Mouse (Mus musculus) ES-E14 (cell line): ENCODE data around the gene Marc1. TPM values are rescaled to one million over a fixed set of nuclear protein-coding genes. Genes with fewer than 3 reads are reported as not detected.

Experiments used
- DNase-seq: peaks from one replicate; pipeline ENCODE4 v3.0.0-alpha.2; 2013; ENCODE audit warnings: low read depth, low spot score
- H3K27ac ChIP-seq: 2 replicates; pipeline ENCODE4 v1.5.1; 2012; ENCODE audit warnings: low read depth, mild to moderate bottlenecking, low read length, moderate library complexity, mixed read lengths; ENCODE audit not compliant: poor library complexity, insufficient read depth, severe bottlenecking
- H3K36me3 ChIP-seq: 2 replicates; pipeline ENCODE4 v1.6.1; 2012; ENCODE audit warnings: mild to moderate bottlenecking, low read length, moderate library complexity, mixed read lengths; ENCODE audit not compliant: control insufficient read depth, poor library complexity, insufficient read depth, severe bottlenecking
- H3K4me1 ChIP-seq, 2 experiments: fragments of 150-350 bp in 1 of 2; sonication (generic) in 1 of 2; 2 replicates each; pipeline ENCODE4 v1.6.1; 2012; ENCODE audit warnings: low read length in 2 of 2, mild to moderate bottlenecking in 1 of 2, mixed read lengths in 1 of 2; ENCODE audit not compliant: control insufficient read depth in 2 of 2, insufficient read depth in 2 of 2, poor library complexity in 1 of 2
- H3K4me3 ChIP-seq, 2 experiments: fragments of 150-350 bp in 1 of 2; sonication (generic) in 1 of 2; 2 replicates each; pipeline ENCODE4 v1.5.1; 2012; ENCODE audit warnings: low read length in 2 of 2, low read depth in 1 of 2, mild to moderate bottlenecking in 1 of 2, mixed read lengths in 1 of 2; ENCODE audit not compliant: insufficient read depth in 1 of 2, poor library complexity in 1 of 2, severe bottlenecking in 1 of 2
- H3K9ac ChIP-seq: 2 replicates; pipeline ENCODE4 v1.6.1; 2012; ENCODE audit warnings: low read depth, mild to moderate bottlenecking, low read length, mixed read lengths; ENCODE audit not compliant: poor library complexity, insufficient read depth, severe bottlenecking
- H3K9me3 ChIP-seq: fragments of 150-350 bp; sonication (generic); 2 replicates; pipeline ENCODE4 v1.6.1; 2012; ENCODE audit warnings: low read depth, mild to moderate bottlenecking, low read length; ENCODE audit not compliant: control insufficient read depth, insufficient read depth
- CHD2 ChIP-seq: IDR thresholded peaks from 2 replicates; pipeline ENCODE4 v1.6.1; 2014; ENCODE audit warnings: mild to moderate bottlenecking, low read depth, low read length, inconsistent platforms
- HCFC1 ChIP-seq: IDR thresholded peaks from 2 replicates; pipeline ENCODE4 v1.6.1; 2012; ENCODE audit warnings: low read length, inconsistent platforms, borderline replicate concordance; ENCODE audit not compliant: insufficient read depth
- MAFK ChIP-seq: IDR thresholded peaks from 2 replicates; pipeline ENCODE4 v1.6.1; 2014; ENCODE audit warnings: mild to moderate bottlenecking, low read depth, low read length, inconsistent platforms; ENCODE audit not compliant: insufficient read depth
- ZC3H11A ChIP-seq: IDR thresholded peaks from 2 replicates; pipeline ENCODE4 v1.6.1; 2012; ENCODE audit warnings: low read depth, mild to moderate bottlenecking, inconsistent platforms, low read length, borderline replicate concordance
- ZNF384 ChIP-seq: IDR thresholded peaks from 2 replicates; pipeline ENCODE4 v1.6.1; 2012; ENCODE audit warnings: low read depth, low read length, inconsistent platforms
- in situ Hi-C, 2 experiments: fragments of 600-800 bp; cut with MboI; formaldehyde crosslinking; loops; one replicate each; pipeline ENCODE4 v1.15.1; 2025; ENCODE audit warnings: low sequenced_read_pairs in 2 of 2, inconsistent platforms in 1 of 2; ENCODE audit not compliant: unreplicated experiment in 2 of 2
- total RNA-seq: library from RNA; depleted of rRNA; stranded (reverse); fragments of 300-350 nt; gene quantifications from 2 replicates; pipeline ENCODE4 v1.2.3, GENCODE M21; 2012

Marc1 gene
- total RNA-seq, 1 experiment: 0.18 TPM

DNA sequence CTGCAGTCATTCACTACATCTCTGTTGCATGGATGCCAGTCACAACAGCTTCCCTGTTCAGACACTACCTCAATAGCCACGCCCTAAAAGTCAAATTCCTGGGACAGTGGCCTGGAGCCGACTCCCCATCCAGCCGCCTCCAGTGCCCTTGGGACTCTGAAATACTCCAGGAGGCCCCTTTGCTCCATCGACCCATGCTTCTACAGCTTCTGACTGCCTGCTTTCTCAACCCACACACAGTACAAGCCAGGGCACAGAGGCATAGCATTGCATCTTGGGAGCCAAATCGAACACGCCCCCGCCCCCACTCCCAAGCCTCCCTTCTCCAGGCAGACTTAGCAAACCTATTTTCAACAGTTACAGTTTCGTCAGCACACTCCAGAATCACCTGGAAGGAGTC is 18.8 kb upstream of the Marc1 start:
- Histone ChIP-seq H3K27ac (no peak overlapping the region), H3K4me1 (peaks cover 0 to 3% of the 10 kb centered on the region in 2 experiments; a peak in 1 of 4 replicates), H3K36me3 (peaks cover 2% of the 10 kb centered on the region; the same call in 1 of the 2 replicates), H3K9ac (no peak overlapping the region), H3K9me3 (no peaks in the 10 kb centered on the region), H3K4me3 (no peak overlapping the region)
- in situ Hi-C loops: no loop called here
- TF ChIP-seq ZC3H11A (no peak), MAFK (no peak), CHD2 (no peak), ZNF384 (no peak), HCFC1 (no peak)
- peak; percentile 43 for DNase-seq

DNA sequence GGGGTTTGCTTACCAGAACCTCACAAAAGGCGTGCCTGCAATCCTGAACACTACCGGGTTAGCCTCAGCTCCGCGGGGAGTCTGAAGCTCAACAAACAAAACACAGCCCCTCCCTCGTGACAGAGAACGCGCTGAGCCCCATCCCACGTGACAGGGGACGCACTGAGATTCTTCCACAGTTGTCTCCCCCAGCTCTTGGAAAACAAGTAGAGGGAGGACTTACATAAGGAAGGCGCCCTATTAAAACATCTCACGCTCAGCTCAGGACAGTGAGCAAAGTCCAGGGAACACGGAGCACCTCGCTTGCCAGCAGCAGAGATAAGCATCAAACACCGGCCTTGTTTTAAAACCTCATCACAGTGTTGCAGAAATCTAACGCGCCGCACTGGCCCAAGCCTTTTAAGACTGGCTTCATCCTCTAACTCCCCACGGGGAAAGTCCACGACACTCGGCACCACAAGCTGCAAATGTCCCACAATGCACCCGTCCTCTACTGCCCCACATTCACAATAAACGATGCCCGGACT is 16.1 kb upstream of the Marc1 start:
- DNase-seq: peak; percentile 58
- in situ Hi-C loops: no loop called here
- Histone ChIP-seq H3K4me1 (peaks cover 0 to 3% of the 10 kb centered on the region in 2 experiments; a peak in 2 of 4 replicates), H3K27ac (no peak overlapping the region), H3K4me3 (peak overlapping the region in 1 of 2 experiments; percentile 54; a peak in 2 of 4 replicates), H3K9me3 (no peaks in the 10 kb centered on the region), H3K36me3 (no peaks in the 10 kb centered on the region; the same call in 1 of the 2 replicates), H3K9ac (0 out of 2 replicates have a peak overlapping the region, but pooled peaks have one; percentile 13)
- TF ChIP-seq CHD2: no peak

DNA sequence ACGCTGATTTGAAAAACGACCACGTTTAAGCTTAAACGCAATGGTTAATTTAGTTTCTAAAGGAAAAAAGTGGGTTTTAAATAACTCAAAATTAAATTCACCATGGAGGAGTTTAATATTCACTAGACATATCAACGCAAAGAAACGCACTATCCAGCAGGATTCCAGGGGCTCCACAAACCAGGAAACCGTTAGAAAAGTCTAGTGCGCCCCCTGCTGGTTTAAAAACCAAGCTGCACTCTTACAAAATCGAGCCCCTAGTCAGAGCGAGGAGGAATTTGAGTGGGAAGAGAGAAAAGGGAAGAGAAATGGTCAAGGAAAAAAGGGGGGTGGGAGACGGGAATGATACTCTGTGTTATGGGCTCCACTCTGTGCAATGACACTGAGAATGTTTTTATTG is 14.0 kb upstream of the Marc1 start:
- DNase-seq: peak; percentile 52
- in situ Hi-C loops: no loop called here
- no peak overlapping the region for H3K4me3 ChIP-seq
- no peak overlapping the region for H3K9ac ChIP-seq
- peaks cover 0 to 3% of the 10 kb centered on the region in 2 experiments; a peak in 2 of 4 replicates for H3K4me1 ChIP-seq
- H3K36me3 ChIP-seq: no peaks in the 10 kb centered on the region; the same call in 1 of the 2 replicates
- H3K9me3 ChIP-seq: no peaks in the 10 kb centered on the region
- no peak overlapping the region for H3K27ac ChIP-seq
- TF ChIP-seq MAFK (0 out of 2 replicates have a peak, but pooled peaks have one; percentile 6), ZC3H11A (no peak)

DNA sequence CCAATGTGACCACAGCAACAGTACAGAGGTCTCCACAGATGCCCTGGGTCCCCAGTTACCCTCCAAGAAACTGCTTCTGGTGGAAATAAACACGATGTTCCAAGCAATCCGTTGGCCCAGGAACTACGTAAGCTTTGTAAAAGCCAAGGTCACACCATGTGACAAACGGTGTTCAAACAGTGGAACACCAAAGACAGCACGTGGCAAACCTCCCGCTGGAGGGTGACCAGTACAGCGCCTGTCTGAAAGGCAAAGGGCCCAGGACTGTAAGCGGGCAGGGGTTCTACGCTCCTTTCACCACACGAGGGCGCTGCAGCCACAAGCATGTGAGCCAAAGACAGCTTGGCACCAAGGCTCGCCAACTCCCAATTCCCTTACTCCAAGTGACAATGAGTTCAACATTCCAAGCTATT is 13.3 kb upstream of the Marc1 start:
- TF ChIP-seq ZC3H11A: peak; percentile 24; the same call in 1 of the 2 replicates
- TF ChIP-seq HCFC1: no peak
- Histone ChIP-seq H3K9ac (no peak overlapping the region), H3K4me1 (peaks cover 0 to 3% of the 10 kb centered on the region in 2 experiments; a peak in 2 of 4 replicates), H3K9me3 (no peaks in the 10 kb centered on the region), H3K27ac (no peak overlapping the region), H3K36me3 (no peaks in the 10 kb centered on the region; the same call in 1 of the 2 replicates), H3K4me3 (no peak overlapping the region)
- in situ Hi-C loops: no loop called here
- peak; percentile 86 for DNase-seq

DNA sequence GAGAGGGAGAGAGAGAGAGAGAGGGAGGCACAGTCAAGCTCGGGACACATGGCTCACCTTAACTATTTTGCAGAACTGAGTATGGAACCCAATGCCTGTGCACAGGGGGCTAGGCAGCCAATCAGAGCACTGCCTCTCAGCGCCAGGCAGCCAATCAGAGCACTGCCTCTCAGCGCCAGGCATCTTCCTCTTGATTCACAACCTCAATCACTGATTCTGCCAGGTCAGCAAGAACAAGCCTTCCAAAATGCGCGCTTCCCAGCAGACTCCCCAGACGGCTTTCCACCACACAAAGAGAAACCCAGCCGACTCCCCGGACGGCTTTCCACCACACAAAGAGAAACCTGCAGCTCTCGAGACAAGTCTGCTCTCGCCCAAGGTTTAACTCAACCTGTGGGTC is 11.6 kb upstream of the Marc1 start:
- Histone ChIP-seq H3K27ac (no peak overlapping the region), H3K9ac (no peak overlapping the region), H3K9me3 (no peaks in the 10 kb centered on the region), H3K4me3 (peak overlapping the region in 1 of 2 experiments; percentile 44; a peak in 2 of 4 replicates), H3K36me3 (peaks cover 2% of the 10 kb centered on the region; the same call in 1 of the 2 replicates), H3K4me1 (peaks cover 0 to 3% of the 10 kb centered on the region in 2 experiments; a peak in 2 of 4 replicates)
- in situ Hi-C loops: no loop called here
- no peak for TF ChIP-seq ZNF384
- TF ChIP-seq CHD2: 0 out of 2 replicates have a peak, but pooled peaks have one; percentile 27
- peak; percentile 97 for TF ChIP-seq MAFK
- no peak for TF ChIP-seq HCFC1
- TF ChIP-seq ZC3H11A: no peak
- peak; percentile 36 for DNase-seq
